In the genomic region with DNA sequence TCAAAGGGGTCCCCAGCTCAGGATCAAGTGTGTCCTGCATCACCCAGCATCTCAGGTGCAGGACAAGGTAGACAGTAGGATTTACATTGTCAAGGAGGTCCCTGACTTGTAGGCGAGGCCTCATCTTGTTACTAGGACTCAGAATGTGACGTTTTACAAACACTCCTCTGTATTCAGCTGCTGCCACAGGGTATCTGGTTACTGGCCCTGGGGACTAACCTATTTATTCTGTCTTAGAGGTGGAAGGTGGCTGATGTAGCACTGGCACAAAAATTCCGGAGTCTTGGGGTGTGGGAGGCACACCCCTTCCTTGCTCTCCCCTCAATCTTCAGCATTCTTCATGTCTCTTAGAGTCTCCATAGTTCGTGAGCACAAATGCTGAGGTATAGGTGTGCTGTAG, we compare ENCODE assay signal across 18 mouse cellular contexts.
"Had no signal": no experiment of that assay in that cellular context is flagged by ENCODE, and none has a peak within 500 bp of the region (broad histone marks: within the 10 kb centered on the region; RNA-seq: fewer than 3 reads in every experiment).

No protein-coding gene starts in this region.

- H3K27me3 ChIP-seq: liver, embryonic 12.5 days; liver, embryonic 15.5 days; lung, embryonic 15.5 days had no signal

- H3K36me3 ChIP-seq: liver, embryonic 12.5 days; liver, embryonic 15.5 days; lung, embryonic 15.5 days had no signal

- H3K27ac ChIP-seq: kidney, postnatal 0 days; liver, embryonic 12.5 days; liver, embryonic 15.5 days; lung, embryonic 15.5 days; stomach, postnatal 0 days had no signal

- H3K4me3 ChIP-seq: liver, embryonic 12.5 days; liver, embryonic 15.5 days; lung, embryonic 15.5 days had no signal

- H3K9ac ChIP-seq: liver, embryonic 12.5 days; liver, embryonic 15.5 days; lung, embryonic 15.5 days had no signal

- H3K4me2 ChIP-seq: liver, embryonic 12.5 days; liver, embryonic 15.5 days; lung, embryonic 15.5 days; midbrain, embryonic 11.5 days had no signal

- H3K9me3 ChIP-seq: liver, embryonic 12.5 days; liver, embryonic 15.5 days; lung, embryonic 15.5 days had no signal

- ATAC-seq: intestine, embryonic 16.5 days; liver, embryonic 12.5 days had no signal

- DNase-seq: kidney, adult 18-20 months; kidney, adult 9 months; kidney, postnatal 36 days; left cerebral cortex, postnatal 4 days; lung, adult 18-20 months; lung, postnatal 10 days; lung, postnatal 4 days; midbrain, embryonic 14.5 days; right cerebral cortex, postnatal 14 days; right cerebral cortex, postnatal 4 days; thymus, postnatal 25 days had no signal
